Mouse (Mus musculus): Measurements from ENCODE around the gene Pus7l.

The Pus7l gene

GRCm38 (mm10) chr15:94543409-94544051 lies at the start of gene Pus7l, which contains the start of gene Irak4:
Pus7l (minus strand) TSS chr15:94543547.
Irak4 (plus strand) TSS chr15:94543643.
- peak; percentile 88 for DNase-seq (ENCODE audit: low read depth, low spot score)

GRCm38 (mm10) chr15:94591356-94591755 lies 48.0 kb upstream of the Pus7l start:
- no peak for DNase-seq (ENCODE audit: low read depth, low spot score)

- no peak for DNase-seq (ENCODE audit: low read depth, low spot score)
Measured at GRCm38 (mm10) chr15:94590083-94590482, 46.7 kb upstream of the Pus7l start.

- peak; percentile 92 for DNase-seq (ENCODE audit: low read depth, low spot score)
Measured at GRCm38 (mm10) chr15:94589219-94590075, 46.1 kb upstream of the Pus7l start, which contains the start of gene Twf1. Twf1 (minus strand) TSS chr15:94589889.

- no peak for DNase-seq (ENCODE audit: low read depth, low spot score)
Measured at GRCm38 (mm10) chr15:94587826-94588715, 44.7 kb upstream of the Pus7l start.

GRCm38 (mm10) chr15:94584738-94585137 lies 41.4 kb upstream of the Pus7l start:
- DNase-seq (ENCODE audit: low read depth, low spot score): no peak

- no peak for DNase-seq (ENCODE audit: low read depth, low spot score)
Measured at GRCm38 (mm10) chr15:94583153-94583552, 39.8 kb upstream of the Pus7l start.

- DNase-seq (ENCODE audit: low read depth, low spot score): no peak
Measured at GRCm38 (mm10) chr15:94582000-94582593, 38.8 kb upstream of the Pus7l start.

- no peak for DNase-seq (ENCODE audit: low read depth, low spot score)
Measured at GRCm38 (mm10) chr15:94574566-94575268, 31.4 kb upstream of the Pus7l start.

- DNase-seq (ENCODE audit: low read depth, low spot score): no peak
Measured at GRCm38 (mm10) chr15:94572746-94573145, 29.4 kb upstream of the Pus7l start.

- no peak for DNase-seq (ENCODE audit: low read depth, low spot score)
Measured at GRCm38 (mm10) chr15:94571501-94571900, 28.2 kb upstream of the Pus7l start.

GRCm38 (mm10) chr15:94568496-94569182 lies 25.3 kb upstream of the Pus7l start:
- no peak for DNase-seq (ENCODE audit: low read depth, low spot score)

- DNase-seq (ENCODE audit: low read depth, low spot score): no peak
Measured at GRCm38 (mm10) chr15:94565854-94566253, 22.5 kb upstream of the Pus7l start.

- no peak for DNase-seq (ENCODE audit: low read depth, low spot score)
Measured at GRCm38 (mm10) chr15:94564909-94565308, 21.6 kb upstream of the Pus7l start.

- DNase-seq (ENCODE audit: low read depth, low spot score): no peak
Measured at GRCm38 (mm10) chr15:94558895-94559656, 15.7 kb upstream of the Pus7l start.

GRCm38 (mm10) chr15:94557442-94557841 lies 14.1 kb upstream of the Pus7l start:
- peak; percentile 47 for DNase-seq (ENCODE audit: low read depth, low spot score)

- no peak for DNase-seq (ENCODE audit: low read depth, low spot score)
Measured at GRCm38 (mm10) chr15:94553536-94553935, 10.2 kb upstream of the Pus7l start.

GRCm38 (mm10) chr15:94544844-94545243 lies 1.5 kb upstream of the Pus7l start:
- no peak for DNase-seq (ENCODE audit: low read depth, low spot score)

- no peak for DNase-seq (ENCODE audit: low read depth, low spot score)
Measured at GRCm38 (mm10) chr15:94544052-94544636, 797 bp upstream of the Pus7l start.

All from brain, embryonic 18.5 days (tissue).